Mouse (Mus musculus): ENCODE measurements at regions not wholly inside any gene's neighbourhood (a gene's known extent, or its start where the extent isn't known, plus 50 kb on each side); places are given as distances from the start of the nearest gene placed in this dataset.

DNA sequence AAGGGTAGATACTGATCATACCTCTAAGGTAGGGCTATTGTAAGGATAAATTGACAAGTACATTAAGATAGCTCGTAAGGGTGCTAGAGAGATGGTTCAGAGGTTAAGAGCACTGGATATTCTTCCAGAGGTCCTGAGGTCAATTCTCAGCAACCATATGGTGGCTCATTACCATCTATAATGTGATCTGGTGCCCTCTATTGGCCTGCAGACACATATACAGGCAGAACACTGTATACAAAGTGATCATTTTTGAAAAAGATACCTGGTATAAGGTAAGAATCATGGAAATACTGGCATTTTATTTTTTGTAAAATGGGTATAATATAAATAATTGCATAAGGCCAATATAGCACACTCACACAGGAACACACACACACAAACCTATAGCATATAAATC is 676.3 kb upstream of the Tenm4 start:
- Histone ChIP-seq H3K27me3 (ENCODE audit: control insufficient read depth, insufficient read depth, low read length) (no peaks in the 10 kb centered on the region), H3K79me2 (replicated peaks; ENCODE audit: control insufficient read depth, insufficient read depth, low read length) (no peaks in the 10 kb centered on the region), H3K4me3 (no peak overlapping the region), H3K4me1 (ENCODE audit: control insufficient read depth, insufficient read depth, low read length) (no peaks in the 10 kb centered on the region), H3K27ac (no peak overlapping the region), H3K9ac (ENCODE audit: low read depth, low read length) (no peak overlapping the region), H3K36me3 (ENCODE audit: control insufficient read depth, insufficient read depth, low read length) (no peaks in the 10 kb centered on the region)
- DNase-seq = no peak
- intact Hi-C loops (cut with DNase I) = no loop called here
- WGBS = 78% methylated on average over 1 of the region's 1 CpGs
- peak; percentile 18; the same call in 1 of the 2 replicates for TF ChIP-seq CTCF (IDR thresholded peaks at IDR 0.05)
- TF ChIP-seq EP300 (IDR thresholded peaks at IDR 0.05; ENCODE audit: insufficient read depth, low read depth, low read length) = no peak

DNA sequence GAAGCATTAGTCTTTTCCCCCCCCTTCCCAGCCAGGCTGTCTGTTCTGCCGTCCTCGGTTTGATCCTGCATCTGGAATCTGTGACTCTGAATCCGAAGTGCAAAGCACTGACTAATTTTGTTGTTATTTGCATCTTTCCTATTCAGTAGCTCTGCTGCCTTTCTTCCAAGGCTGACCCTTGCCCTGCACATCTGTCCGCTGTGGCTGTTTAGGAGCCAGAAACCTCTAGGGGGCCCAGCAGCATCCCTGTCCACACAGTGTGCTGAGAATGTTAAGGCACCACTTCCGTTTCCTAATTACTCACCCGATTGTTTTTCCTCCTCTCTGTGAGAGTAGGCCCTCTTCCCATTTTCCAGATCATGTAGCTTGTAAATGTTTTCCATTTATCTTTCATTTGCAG is 668.1 kb upstream of the Tenm4 start:
- H3K9ac ChIP-seq (ENCODE audit: low read depth, low read length) = no peak overlapping the region
- DNase-seq = no peak
- no peaks in the 10 kb centered on the region for H3K79me2 ChIP-seq (replicated peaks; ENCODE audit: control insufficient read depth, insufficient read depth, low read length)
- TF ChIP-seq CTCF (IDR thresholded peaks at IDR 0.05) = no peak
- H3K4me3 ChIP-seq = no peak overlapping the region
- no peaks in the 10 kb centered on the region for H3K36me3 ChIP-seq (ENCODE audit: control insufficient read depth, insufficient read depth, low read length)
- intact Hi-C loops (cut with DNase I) = no loop called here
- no peaks in the 10 kb centered on the region for H3K4me1 ChIP-seq (ENCODE audit: control insufficient read depth, insufficient read depth, low read length)
- H3K27me3 ChIP-seq (ENCODE audit: control insufficient read depth, insufficient read depth, low read length) = no peaks in the 10 kb centered on the region
- H3K27ac ChIP-seq = no peak overlapping the region
- WGBS = 23% methylated on average over 6 of the region's 6 CpGs

DNA sequence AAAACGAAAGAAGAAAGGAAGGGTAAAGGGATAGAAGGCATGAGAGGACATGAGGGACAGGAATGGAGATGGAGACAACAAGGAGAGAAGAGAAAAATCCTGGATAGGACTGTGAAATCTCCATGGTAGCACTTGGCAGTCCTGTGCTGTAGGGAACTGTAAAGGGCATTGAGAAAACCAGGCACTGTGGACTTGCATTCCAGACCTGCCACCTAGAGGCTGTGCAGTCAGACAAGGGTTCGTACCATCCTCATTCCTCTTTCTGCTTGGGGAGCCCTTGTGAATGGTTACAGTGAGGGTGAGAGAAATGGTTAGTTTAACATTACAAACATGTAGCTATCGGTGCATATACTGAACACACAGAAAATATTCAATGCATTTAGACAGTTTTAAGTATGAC is 623.8 kb upstream of the Tenm4 start:
- DNase-seq = no peak
- no peaks in the 10 kb centered on the region for H3K27me3 ChIP-seq (ENCODE audit: control insufficient read depth, insufficient read depth, low read length)
- H3K4me3 ChIP-seq = no peak overlapping the region
- H3K9ac ChIP-seq (ENCODE audit: low read depth, low read length) = no peak overlapping the region
- H3K79me2 ChIP-seq (replicated peaks; ENCODE audit: control insufficient read depth, insufficient read depth, low read length) = no peaks in the 10 kb centered on the region
- no peaks in the 10 kb centered on the region for H3K4me1 ChIP-seq (ENCODE audit: control insufficient read depth, insufficient read depth, low read length)
- H3K27ac ChIP-seq = no peak overlapping the region
- no peaks in the 10 kb centered on the region for H3K36me3 ChIP-seq (ENCODE audit: control insufficient read depth, insufficient read depth, low read length)
- TF ChIP-seq POLR2A (IDR thresholded peaks at IDR 0.05; ENCODE audit: insufficient read depth, low read depth, low read length) (no peak), EP300 (IDR thresholded peaks at IDR 0.05; ENCODE audit: insufficient read depth, low read depth, low read length) (no peak), CTCF (IDR thresholded peaks at IDR 0.05) (no peak)
- WGBS = 56% methylated on average over 3 of the region's 3 CpGs
- intact Hi-C loops (cut with DNase I) = no loop called here

DNA sequence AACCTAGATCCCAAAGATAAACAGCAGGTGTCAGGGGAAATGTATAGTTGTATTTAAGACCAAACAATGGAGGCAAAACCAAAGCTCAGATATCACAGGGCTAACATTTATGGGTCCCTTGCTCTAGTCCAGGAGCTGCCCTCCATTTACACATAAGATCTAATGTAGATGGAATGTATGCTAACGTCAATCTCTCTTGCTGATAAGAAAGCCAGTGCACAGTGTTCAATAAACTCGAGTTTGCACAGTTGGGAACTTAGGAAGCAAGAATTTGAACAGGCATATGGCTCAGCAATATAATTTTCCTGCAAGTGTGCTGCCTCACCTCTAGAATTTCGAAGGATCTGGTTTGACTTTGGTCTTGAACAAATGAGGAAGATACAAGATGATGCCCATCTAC is 620.9 kb upstream of the Tenm4 start:
- Histone ChIP-seq H3K4me3 (no peak overlapping the region), H3K4me1 (ENCODE audit: control insufficient read depth, insufficient read depth, low read length) (no peaks in the 10 kb centered on the region), H3K27me3 (ENCODE audit: control insufficient read depth, insufficient read depth, low read length) (no peaks in the 10 kb centered on the region), H3K27ac (no peak overlapping the region), H3K79me2 (replicated peaks; ENCODE audit: control insufficient read depth, insufficient read depth, low read length) (no peaks in the 10 kb centered on the region), H3K9ac (ENCODE audit: low read depth, low read length) (no peak overlapping the region), H3K36me3 (ENCODE audit: control insufficient read depth, insufficient read depth, low read length) (no peaks in the 10 kb centered on the region)
- intact Hi-C loops (cut with DNase I) = no loop called here
- no peak for TF ChIP-seq POLR2A (IDR thresholded peaks at IDR 0.05; ENCODE audit: insufficient read depth, low read depth, low read length)
- no peak for TF ChIP-seq CTCF (IDR thresholded peaks at IDR 0.05)
- TF ChIP-seq EP300 (IDR thresholded peaks at IDR 0.05; ENCODE audit: insufficient read depth, low read depth, low read length) = no peak
- WGBS = 39% methylated on average over 3 of the region's 3 CpGs
- no peak for DNase-seq

DNA sequence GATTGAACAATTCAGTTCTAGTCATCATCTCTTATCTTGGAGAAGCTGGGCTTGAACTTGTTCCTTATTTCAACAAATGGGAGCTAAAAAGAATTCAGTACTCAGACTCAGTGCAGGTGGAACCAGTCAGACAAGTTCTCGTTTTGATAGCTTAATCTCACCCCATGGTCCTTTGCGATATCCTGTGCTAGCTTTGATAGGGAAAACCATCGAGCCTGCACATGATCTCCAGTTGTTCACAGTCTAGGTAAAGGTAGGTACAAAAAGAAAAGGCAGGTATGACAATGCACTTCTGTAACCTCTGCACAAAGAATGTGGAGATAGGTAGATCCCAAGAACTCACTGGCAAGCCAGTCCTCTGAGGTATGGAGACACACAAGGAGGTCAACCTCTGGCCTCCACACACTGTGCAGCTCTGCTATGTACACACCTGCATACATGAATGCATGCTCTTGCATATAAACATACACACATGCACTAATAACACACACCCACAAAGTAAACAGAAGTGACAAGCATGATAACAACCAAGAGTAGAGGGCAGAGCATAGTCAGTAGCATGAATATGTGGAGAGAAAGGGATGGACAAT is 619.2 kb upstream of the Tenm4 start:
- TF ChIP-seq CTCF (IDR thresholded peaks at IDR 0.05) (no peak), EP300 (IDR thresholded peaks at IDR 0.05; ENCODE audit: insufficient read depth, low read depth, low read length) (no peak), POLR2A (IDR thresholded peaks at IDR 0.05; ENCODE audit: insufficient read depth, low read depth, low read length) (no peak)
- H3K27ac ChIP-seq = no peak overlapping the region
- WGBS = 55% methylated on average over 3 of the region's 3 CpGs
- no peaks in the 10 kb centered on the region for H3K36me3 ChIP-seq (ENCODE audit: control insufficient read depth, insufficient read depth, low read length)
- H3K27me3 ChIP-seq (ENCODE audit: control insufficient read depth, insufficient read depth, low read length) = no peaks in the 10 kb centered on the region
- H3K79me2 ChIP-seq (replicated peaks; ENCODE audit: control insufficient read depth, insufficient read depth, low read length) = no peaks in the 10 kb centered on the region
- H3K4me3 ChIP-seq = no peak overlapping the region
- no peak for DNase-seq
- intact Hi-C loops (cut with DNase I) = no loop called here
- H3K9ac ChIP-seq (ENCODE audit: low read depth, low read length) = no peak overlapping the region
- no peaks in the 10 kb centered on the region for H3K4me1 ChIP-seq (ENCODE audit: control insufficient read depth, insufficient read depth, low read length)

DNA sequence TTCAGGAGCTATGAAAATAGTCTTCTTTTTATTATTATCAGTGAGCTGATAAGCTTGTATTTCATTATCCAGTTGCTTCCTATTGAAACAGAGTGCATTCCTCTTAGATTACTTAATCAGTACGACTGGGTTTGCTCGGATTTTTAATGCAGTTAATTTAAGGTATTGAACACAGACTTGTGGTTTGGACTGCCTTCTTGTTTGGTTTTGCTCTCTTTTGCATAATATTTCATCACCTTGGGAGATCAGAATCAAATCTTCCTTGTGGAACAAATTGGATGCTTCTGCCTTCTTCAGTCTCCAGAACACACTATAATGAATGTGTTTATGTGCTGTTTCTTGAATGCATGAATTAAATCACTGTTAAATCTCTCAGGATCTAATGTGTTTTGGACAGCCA is 612.5 kb upstream of the Tenm4 start:
- intact Hi-C loops (cut with DNase I) = no loop called here
- no peak for DNase-seq
- H3K36me3 ChIP-seq (ENCODE audit: control insufficient read depth, insufficient read depth, low read length) = no peaks in the 10 kb centered on the region
- 19% methylated on average over 2 of the region's 2 CpGs for WGBS
- TF ChIP-seq CTCF (IDR thresholded peaks at IDR 0.05) (no peak), POLR2A (IDR thresholded peaks at IDR 0.05; ENCODE audit: insufficient read depth, low read depth, low read length) (no peak), EP300 (IDR thresholded peaks at IDR 0.05; ENCODE audit: insufficient read depth, low read depth, low read length) (no peak)
- no peaks in the 10 kb centered on the region for H3K79me2 ChIP-seq (replicated peaks; ENCODE audit: control insufficient read depth, insufficient read depth, low read length)
- no peak overlapping the region for H3K4me3 ChIP-seq
- no peak overlapping the region for H3K9ac ChIP-seq (ENCODE audit: low read depth, low read length)
- H3K27ac ChIP-seq = no peak overlapping the region
- H3K4me1 ChIP-seq (ENCODE audit: control insufficient read depth, insufficient read depth, low read length) = no peaks in the 10 kb centered on the region
- no peaks in the 10 kb centered on the region for H3K27me3 ChIP-seq (ENCODE audit: control insufficient read depth, insufficient read depth, low read length)
